Mouse (Mus musculus): ENCODE measurements around the gene Slc35f4. TPM values are rescaled to one million over a fixed set of nuclear protein-coding genes. Genes with fewer than 3 reads are reported as not detected.

The Slc35f4 gene
- polyA plus RNA-seq, 1 experiment: not detected

DNA sequence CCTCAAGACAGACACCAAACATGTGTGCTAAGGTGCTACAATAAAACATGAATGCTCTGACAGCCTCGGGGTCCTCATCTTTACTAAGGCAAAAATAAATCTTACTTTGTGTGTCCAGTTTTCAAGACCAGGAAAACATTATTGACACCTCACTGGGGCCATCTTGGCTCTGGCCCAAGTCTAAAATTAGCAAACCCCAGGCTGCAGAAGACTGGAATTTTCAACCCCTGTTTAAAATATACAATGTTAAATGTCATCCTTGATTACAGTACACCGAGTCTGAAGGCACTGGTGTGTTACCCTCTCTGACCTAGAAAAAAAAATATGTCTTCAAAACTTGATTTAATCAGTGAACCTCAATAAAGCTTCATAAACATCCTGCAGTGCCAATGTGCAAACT, 11.7 kb downstream of the Slc35f4 start:
- no peaks in the 10 kb centered on the region for H3K27me3 ChIP-seq (ENCODE audit: control insufficient read depth, insufficient read depth, low read length)
- H3K4me3 ChIP-seq (ENCODE audit: extremely low read depth, insufficient read depth, insufficient read length): no peak overlapping the region
- no peak for DNase-seq (ENCODE audit: low read depth in 1 of 2, low spot score in 2 of 2)
- no peak overlapping the region for H3K27ac ChIP-seq (ENCODE audit: insufficient read depth, low read length)
- no peaks in the 10 kb centered on the region for H3K36me3 ChIP-seq (ENCODE audit: control insufficient read depth, insufficient read depth, low read length)
- 78% methylated on average over 2 of the region's 2 CpGs for WGBS
- TF ChIP-seq CTCF (IDR thresholded peaks at IDR 0.05; ENCODE audit: extremely low read depth, insufficient read depth, insufficient read length, insufficient replicate concordance): no peak
- no peak for TF ChIP-seq POLR2A (IDR thresholded peaks at IDR 0.05; ENCODE audit: low read depth, low read length)
- H3K4me1 ChIP-seq (ENCODE audit: control insufficient read depth, insufficient read depth, insufficient read length): no peaks in the 10 kb centered on the region

DNA sequence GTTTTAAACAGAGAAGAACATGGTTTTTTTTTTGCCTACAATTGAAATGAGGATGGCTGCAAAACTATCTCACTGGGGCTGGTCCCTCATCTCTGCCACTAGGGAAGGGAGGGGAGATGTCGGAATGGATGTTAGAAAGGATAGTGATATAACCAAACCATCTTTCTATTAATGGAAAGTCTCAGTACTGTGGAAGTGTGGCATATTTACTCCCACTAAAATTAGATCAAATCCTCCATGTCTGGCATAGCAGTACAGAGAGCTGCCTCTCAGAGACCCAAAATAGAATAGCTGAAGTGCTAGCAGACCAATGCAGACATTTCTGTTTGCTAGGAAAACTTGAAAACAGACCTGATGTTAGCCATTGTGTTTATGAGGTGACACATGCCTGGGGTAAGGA, 30.7 kb downstream of the Slc35f4 start:
- TF ChIP-seq POLR2A (IDR thresholded peaks at IDR 0.05; ENCODE audit: low read depth, low read length): no peak
- no peak for TF ChIP-seq CTCF (IDR thresholded peaks at IDR 0.05; ENCODE audit: extremely low read depth, insufficient read depth, insufficient read length, insufficient replicate concordance)
- H3K4me3 ChIP-seq (ENCODE audit: extremely low read depth, insufficient read depth, insufficient read length): no peak overlapping the region
- H3K27me3 ChIP-seq (ENCODE audit: control insufficient read depth, insufficient read depth, low read length): no peaks in the 10 kb centered on the region
- DNase-seq (ENCODE audit: low read depth in 1 of 2, low spot score in 2 of 2): no peak
- H3K27ac ChIP-seq (ENCODE audit: insufficient read depth, low read length): no peak overlapping the region
- no peaks in the 10 kb centered on the region for H3K4me1 ChIP-seq (ENCODE audit: control insufficient read depth, insufficient read depth, insufficient read length)
- H3K36me3 ChIP-seq (ENCODE audit: control insufficient read depth, insufficient read depth, low read length): no peaks in the 10 kb centered on the region
- 91% methylated on average over 1 of the region's 1 CpGs for WGBS

DNA sequence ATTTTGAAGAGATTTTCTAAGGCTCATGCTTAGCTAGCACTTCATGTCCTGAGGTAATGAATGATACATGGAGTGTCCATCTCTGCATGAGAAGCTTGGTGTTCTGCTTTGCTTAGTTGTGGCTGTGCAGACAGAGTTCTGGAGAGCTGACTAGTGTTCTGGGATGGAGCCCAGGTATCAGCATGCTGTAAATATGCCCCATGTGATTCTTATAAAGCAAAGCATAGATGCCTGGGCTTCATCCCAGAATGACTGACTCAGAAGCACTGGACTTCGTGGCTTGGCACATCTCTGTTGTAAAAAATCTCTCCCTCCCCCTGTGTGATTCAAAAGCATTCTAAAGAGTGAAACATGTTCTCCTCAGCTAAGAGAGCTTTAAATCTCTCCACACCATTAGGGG, 32.1 kb downstream of the Slc35f4 start:
- Histone ChIP-seq H3K4me1 (ENCODE audit: control insufficient read depth, insufficient read depth, insufficient read length) (no peaks in the 10 kb centered on the region), H3K36me3 (ENCODE audit: control insufficient read depth, insufficient read depth, low read length) (no peaks in the 10 kb centered on the region), H3K27me3 (ENCODE audit: control insufficient read depth, insufficient read depth, low read length) (no peaks in the 10 kb centered on the region), H3K27ac (ENCODE audit: insufficient read depth, low read length) (no peak overlapping the region), H3K4me3 (ENCODE audit: extremely low read depth, insufficient read depth, insufficient read length) (no peak overlapping the region)
- 57% methylated on average over 1 of the region's 1 CpGs for WGBS
- DNase-seq (ENCODE audit: low read depth in 1 of 2, low spot score in 2 of 2): no peak
- TF ChIP-seq POLR2A (IDR thresholded peaks at IDR 0.05; ENCODE audit: low read depth, low read length) (no peak), CTCF (IDR thresholded peaks at IDR 0.05; ENCODE audit: extremely low read depth, insufficient read depth, insufficient read length, insufficient replicate concordance) (no peak)

DNA sequence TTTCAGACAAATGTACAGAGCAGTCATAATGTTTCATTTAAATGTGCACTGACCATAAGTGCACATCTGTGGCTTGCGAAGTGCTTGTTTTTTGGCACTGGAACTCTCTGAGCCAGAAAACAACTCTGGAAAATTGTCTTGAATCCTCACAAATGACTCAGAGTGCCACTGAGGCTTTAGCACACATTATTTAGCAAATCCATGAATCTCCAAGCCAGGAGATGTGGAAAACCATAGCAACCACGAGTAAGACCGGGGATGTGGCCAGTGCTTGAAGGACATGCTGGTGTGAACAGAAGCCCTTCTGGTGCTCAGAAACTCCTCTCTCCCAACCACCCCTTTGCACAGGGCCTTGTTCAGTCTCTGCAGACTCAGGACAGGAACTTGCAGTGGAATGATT, 33.3 kb downstream of the Slc35f4 start:
- TF ChIP-seq POLR2A (IDR thresholded peaks at IDR 0.05; ENCODE audit: low read depth, low read length) (no peak), CTCF (IDR thresholded peaks at IDR 0.05; ENCODE audit: extremely low read depth, insufficient read depth, insufficient read length, insufficient replicate concordance) (no peak)
- Histone ChIP-seq H3K4me3 (ENCODE audit: extremely low read depth, insufficient read depth, insufficient read length) (no peak overlapping the region), H3K4me1 (ENCODE audit: control insufficient read depth, insufficient read depth, insufficient read length) (no peaks in the 10 kb centered on the region), H3K36me3 (ENCODE audit: control insufficient read depth, insufficient read depth, low read length) (no peaks in the 10 kb centered on the region), H3K27me3 (ENCODE audit: control insufficient read depth, insufficient read depth, low read length) (no peaks in the 10 kb centered on the region), H3K27ac (ENCODE audit: insufficient read depth, low read length) (no peak overlapping the region)
- WGBS: 78% methylated on average over 3 of the region's 3 CpGs
- DNase-seq (ENCODE audit: low read depth in 1 of 2, low spot score in 2 of 2): no peak

DNA sequence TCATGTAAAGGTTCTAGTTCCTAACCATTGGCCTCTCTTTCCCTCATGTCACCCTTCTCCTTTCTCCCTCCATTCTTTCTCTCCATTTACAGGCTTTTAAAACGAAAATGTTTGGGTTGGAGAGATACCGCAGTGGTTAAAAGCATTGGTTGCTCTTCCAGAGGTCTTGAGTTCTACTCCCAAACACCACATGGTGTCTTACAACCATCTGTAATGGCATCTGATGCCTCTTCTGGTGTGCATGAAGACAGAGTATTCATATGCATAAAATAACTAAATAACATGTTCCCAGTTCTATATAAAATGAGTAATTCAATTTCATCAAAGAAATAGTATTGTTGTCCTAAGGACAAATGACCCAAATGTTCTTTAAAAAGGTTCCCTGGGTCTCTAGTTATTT, 49.2 kb downstream of the Slc35f4 start:
- H3K4me1 ChIP-seq (ENCODE audit: control insufficient read depth, insufficient read depth, insufficient read length): no peaks in the 10 kb centered on the region
- H3K27ac ChIP-seq (ENCODE audit: insufficient read depth, low read length): no peak overlapping the region
- no peaks in the 10 kb centered on the region for H3K27me3 ChIP-seq (ENCODE audit: control insufficient read depth, insufficient read depth, low read length)
- H3K36me3 ChIP-seq (ENCODE audit: control insufficient read depth, insufficient read depth, low read length): no peaks in the 10 kb centered on the region
- WGBS: 77% methylated on average over 2 of the region's 2 CpGs
- DNase-seq (ENCODE audit: low read depth in 1 of 2, low spot score in 2 of 2): no peak
- TF ChIP-seq POLR2A (IDR thresholded peaks at IDR 0.05; ENCODE audit: low read depth, low read length): no peak
- H3K4me3 ChIP-seq (ENCODE audit: extremely low read depth, insufficient read depth, insufficient read length): no peak overlapping the region

DNA sequence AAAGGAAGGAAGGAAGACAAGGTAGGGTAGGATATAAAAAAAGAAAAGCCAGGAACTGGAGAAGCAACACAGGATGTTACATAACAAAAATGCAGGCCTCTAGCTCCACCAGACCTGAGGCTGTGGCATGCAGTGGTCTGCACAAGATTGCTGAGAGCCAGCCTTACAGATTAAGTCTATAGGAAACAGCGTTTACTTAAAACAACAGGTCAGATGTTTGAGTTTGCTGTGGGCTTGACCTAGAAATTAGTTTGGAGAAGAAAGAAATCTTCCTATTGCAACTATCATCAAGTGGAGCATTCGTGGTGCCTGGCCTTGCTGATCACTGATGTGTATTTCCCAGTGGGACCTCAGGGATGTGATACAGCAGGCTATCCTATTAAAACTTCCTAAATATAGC, 64.1 kb downstream of the Slc35f4 start:
- H3K27ac ChIP-seq (ENCODE audit: insufficient read depth, low read length): no peak overlapping the region
- no peak for TF ChIP-seq POLR2A (IDR thresholded peaks at IDR 0.05; ENCODE audit: low read depth, low read length)
- no peak for TF ChIP-seq CTCF (IDR thresholded peaks at IDR 0.05; ENCODE audit: extremely low read depth, insufficient read depth, insufficient read length, insufficient replicate concordance)
- H3K4me3 ChIP-seq (ENCODE audit: extremely low read depth, insufficient read depth, insufficient read length): no peak overlapping the region
- H3K36me3 ChIP-seq (ENCODE audit: control insufficient read depth, insufficient read depth, low read length): no peaks in the 10 kb centered on the region
- H3K27me3 ChIP-seq (ENCODE audit: control insufficient read depth, insufficient read depth, low read length): no peaks in the 10 kb centered on the region
- H3K4me1 ChIP-seq (ENCODE audit: control insufficient read depth, insufficient read depth, insufficient read length): no peaks in the 10 kb centered on the region
- WGBS: 45% methylated on average over 2 of the region's 2 CpGs
- DNase-seq (ENCODE audit: low read depth in 1 of 2, low spot score in 2 of 2): no peak

DNA sequence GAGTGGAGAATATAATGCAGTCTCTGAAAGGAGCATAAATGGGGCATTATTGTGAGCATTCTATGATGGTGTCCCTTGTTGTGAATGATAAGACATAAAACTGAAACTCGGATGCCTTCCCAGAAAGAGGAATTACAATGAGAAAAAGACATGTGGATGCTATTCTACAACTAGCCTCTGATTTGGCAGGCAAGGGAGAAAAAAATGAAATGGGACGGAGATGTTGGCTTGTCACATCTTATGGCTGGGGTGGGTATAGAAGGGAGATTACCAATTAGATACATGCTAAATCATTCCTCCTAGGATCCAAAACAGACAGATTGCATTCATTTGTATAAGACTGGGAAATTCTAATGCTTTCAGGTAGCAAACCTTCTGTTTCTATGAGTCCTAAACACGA, 65.0 kb downstream of the Slc35f4 start:
- WGBS: 70% methylated on average over 3 of the region's 3 CpGs
- no peak overlapping the region for H3K27ac ChIP-seq (ENCODE audit: insufficient read depth, low read length)
- H3K27me3 ChIP-seq (ENCODE audit: control insufficient read depth, insufficient read depth, low read length): no peaks in the 10 kb centered on the region
- no peak for TF ChIP-seq CTCF (IDR thresholded peaks at IDR 0.05; ENCODE audit: extremely low read depth, insufficient read depth, insufficient read length, insufficient replicate concordance)
- TF ChIP-seq POLR2A (IDR thresholded peaks at IDR 0.05; ENCODE audit: low read depth, low read length): no peak
- no peak for DNase-seq (ENCODE audit: low read depth in 1 of 2, low spot score in 2 of 2)
- H3K4me3 ChIP-seq (ENCODE audit: extremely low read depth, insufficient read depth, insufficient read length): no peak overlapping the region
- no peaks in the 10 kb centered on the region for H3K4me1 ChIP-seq (ENCODE audit: control insufficient read depth, insufficient read depth, insufficient read length)
- H3K36me3 ChIP-seq (ENCODE audit: control insufficient read depth, insufficient read depth, low read length): no peaks in the 10 kb centered on the region

Measured in spleen, adult 2 months (tissue).